Mouse (Mus musculus) liver, embryonic 14.5 days (tissue): ENCODE data around the gene Vstm2a.

Source experiments
- CTCF ChIP-seq: IDR thresholded peaks from 2 replicates; pipeline ENCODE4 v1.5.1; 2016; ENCODE audit warnings: antibody characterized with exemption, low read depth, control low read depth
- EP300 ChIP-seq: IDR thresholded peaks from 2 replicates; pipeline ENCODE4 v1.6.1; 2016; ENCODE audit warnings: antibody characterized with exemption, low read depth

GRCm38 (mm10) chr11:16439548-16440251, 182.2 kb downstream of the Vstm2a start:
- TF ChIP-seq CTCF (no peak), EP300 (no peak)
